Mouse (Mus musculus) forebrain, embryonic 10.5 days (tissue): ENCODE data around the gene Wdr26. TPM values are rescaled to one million over a fixed set of nuclear protein-coding genes. Genes with fewer than 3 reads are reported as not detected.

ENCODE experiments used
- DNase-seq: peaks from one replicate; pipeline ENCODE4 v3.0.0-alpha.2; 2017; ENCODE audit warnings: low spot score; ENCODE audit errors: extremely low spot score
- H3K27ac ChIP-seq: fragments of 300-500 bp; sonication (generic); 2 replicates; pipeline ENCODE4 v1.5.1; 2016; ENCODE audit warnings: mild to moderate bottlenecking
- H3K27me3 ChIP-seq: fragments of 300-500 bp; sonication (generic); 2 replicates; pipeline ENCODE4 v1.6.1; 2016; ENCODE audit warnings: mild to moderate bottlenecking; ENCODE audit not compliant: poor library complexity, severe bottlenecking
- H3K36me3 ChIP-seq: fragments of 300-500 bp; sonication (generic); replicated peaks from 2 replicates; pipeline ENCODE4 v1.6.1; 2016; ENCODE audit warnings: mild to moderate bottlenecking, moderate library complexity
- H3K4me1 ChIP-seq: fragments of 300-500 bp; sonication (generic); 2 replicates; pipeline ENCODE4 v1.6.1; 2016
- H3K4me3 ChIP-seq: fragments of 300-500 bp; sonication (generic); 2 replicates; pipeline ENCODE4 v1.5.1; 2016; ENCODE audit warnings: mild to moderate bottlenecking, moderate library complexity
- H3K9me3 ChIP-seq: fragments of 300-500 bp; sonication (generic); 2 replicates; pipeline ENCODE4 v1.6.1; 2016; ENCODE audit warnings: mild to moderate bottlenecking, moderate library complexity
- WGBS: fragments of 180-500 bp; shearing (Covaris S2); methylation state at CpG from one replicate; pipeline ENCODE4 v1.1.7; 2016; 5-methylcytosine and 5-hydroxymethylcytosine counted together
- polyA plus RNA-seq: library from polyadenylated mRNA; unstranded; fragments of >200 nt; fragmentation: Nextera tagmentation; extraction: Ambion mirVana; gene quantifications from 2 replicates; pipeline ENCODE4 v1.2.1, GENCODE M21; 2016

The Wdr26 gene
- polyA plus RNA-seq: 26.3 and 28.1 TPM in 2 replicates

GRCm38 (mm10) chr1:181211920-181212633 is at the start of gene Wdr26:
Gene Wdr26, minus strand, starts transcription at chr1:181212001.
- Histone ChIP-seq H3K4me3 (peak within 1 kb of the TSS; percentile 100), H3K27ac (peak within 1 kb of the TSS; percentile 98), H3K27me3 (no peaks in the 10 kb centered on the region), H3K4me1 (peaks cover 40% of the 10 kb centered on the region), H3K36me3 (peaks cover 23% of the 10 kb centered on the region), H3K9me3 (no peaks in the 10 kb centered on the region)
- DNase-seq: peak; percentile 90
- WGBS: 2% methylated on average over 54 of the region's 54 CpGs

- peaks cover 57% of the 10 kb centered on the region for H3K4me1 ChIP-seq
- H3K36me3 ChIP-seq: no peaks in the 10 kb centered on the region
- peaks cover 20% of the 10 kb centered on the region for H3K27me3 ChIP-seq
- H3K9me3 ChIP-seq: peaks cover 3% of the 10 kb centered on the region; the same call in 1 of the 2 replicates
- peak overlapping the region; percentile 79 for H3K27ac ChIP-seq
- 50% methylated on average over 8 of the region's 8 CpGs for WGBS
- H3K4me3 ChIP-seq: no peak overlapping the region
- no peak for DNase-seq
Measured at GRCm38 (mm10) chr1:181260949-181261696, 49.3 kb upstream of the Wdr26 start.

- Histone ChIP-seq H3K4me3 (no peak overlapping the region), H3K27me3 (peaks cover 26% of the 10 kb centered on the region), H3K36me3 (no peaks in the 10 kb centered on the region), H3K9me3 (peaks cover 3% of the 10 kb centered on the region; the same call in 1 of the 2 replicates), H3K4me1 (peaks cover 64% of the 10 kb centered on the region), H3K27ac (peak overlapping the region; percentile 79)
- DNase-seq: no peak
- WGBS: 95% methylated on average over 10 of the region's 10 CpGs
Measured at GRCm38 (mm10) chr1:181260422-181260821, 48.6 kb upstream of the Wdr26 start.

- DNase-seq: no peak
- peaks cover 66% of the 10 kb centered on the region for H3K4me1 ChIP-seq
- H3K36me3 ChIP-seq: no peaks in the 10 kb centered on the region
- peak overlapping the region; percentile 79 for H3K27ac ChIP-seq
- no peak overlapping the region for H3K4me3 ChIP-seq
- peaks cover 3% of the 10 kb centered on the region; the same call in 1 of the 2 replicates for H3K9me3 ChIP-seq
- 45% methylated on average over 11 of the region's 11 CpGs for WGBS
- H3K27me3 ChIP-seq: peaks cover 31% of the 10 kb centered on the region
Measured at GRCm38 (mm10) chr1:181259626-181260410, 48.0 kb upstream of the Wdr26 start.

- DNase-seq: no peak
- Histone ChIP-seq H3K36me3 (no peaks in the 10 kb centered on the region), H3K9me3 (peaks cover 3% of the 10 kb centered on the region; the same call in 1 of the 2 replicates), H3K27ac (peak overlapping the region; percentile 79), H3K4me1 (peaks cover 69% of the 10 kb centered on the region), H3K4me3 (no peak overlapping the region), H3K27me3 (peaks cover 31% of the 10 kb centered on the region)
- WGBS: 68% methylated on average over 5 of the region's 5 CpGs
Measured at GRCm38 (mm10) chr1:181259056-181259455, 47.3 kb upstream of the Wdr26 start.

GRCm38 (mm10) chr1:181258616-181259015 is 46.8 kb upstream of the Wdr26 start:
- H3K27ac ChIP-seq: 0 out of 2 replicates have a peak overlapping the region, but pooled peaks have one; percentile 6
- no peaks in the 10 kb centered on the region for H3K36me3 ChIP-seq
- no peak for DNase-seq
- peaks cover 69% of the 10 kb centered on the region for H3K4me1 ChIP-seq
- H3K4me3 ChIP-seq: no peak overlapping the region
- 82% methylated on average over 5 of the region's 5 CpGs for WGBS
- peaks cover 3% of the 10 kb centered on the region; the same call in 1 of the 2 replicates for H3K9me3 ChIP-seq
- peaks cover 31% of the 10 kb centered on the region for H3K27me3 ChIP-seq

GRCm38 (mm10) chr1:181257585-181258555 is 46.1 kb upstream of the Wdr26 start:
- no peak overlapping the region for H3K4me3 ChIP-seq
- H3K4me1 ChIP-seq: peaks cover 69% of the 10 kb centered on the region
- no peaks in the 10 kb centered on the region for H3K36me3 ChIP-seq
- H3K9me3 ChIP-seq: no peaks in the 10 kb centered on the region; the same call in 1 of the 2 replicates
- WGBS: 72% methylated on average over 20 of the region's 20 CpGs
- peak overlapping the region; percentile 86; the same call in 1 of the 2 replicates for H3K27ac ChIP-seq
- peaks cover 31% of the 10 kb centered on the region for H3K27me3 ChIP-seq
- DNase-seq: no peak

GRCm38 (mm10) chr1:181256689-181257584 is 45.1 kb upstream of the Wdr26 start:
- WGBS: 29% methylated on average over 32 of the region's 36 CpGs
- Histone ChIP-seq H3K27me3 (peaks cover 31% of the 10 kb centered on the region), H3K4me3 (peak overlapping the region; percentile 56), H3K9me3 (no peaks in the 10 kb centered on the region), H3K27ac (peak overlapping the region; percentile 86), H3K36me3 (no peaks in the 10 kb centered on the region), H3K4me1 (peaks cover 68% of the 10 kb centered on the region)
- DNase-seq: peak; percentile 41

- peak; percentile 53 for DNase-seq
- H3K4me3 ChIP-seq: peak overlapping the region; percentile 56
- H3K9me3 ChIP-seq: no peaks in the 10 kb centered on the region
- H3K27ac ChIP-seq: peak overlapping the region; percentile 86
- 6% methylated on average over 20 of the region's 20 CpGs for WGBS
- no peaks in the 10 kb centered on the region for H3K36me3 ChIP-seq
- H3K27me3 ChIP-seq: peaks cover 31% of the 10 kb centered on the region
- peaks cover 59% of the 10 kb centered on the region for H3K4me1 ChIP-seq
Measured at GRCm38 (mm10) chr1:181255891-181256688, 44.3 kb upstream of the Wdr26 start.

- peaks cover 53% of the 10 kb centered on the region for H3K4me1 ChIP-seq
- no peaks in the 10 kb centered on the region for H3K9me3 ChIP-seq
- no peak for DNase-seq
- no peaks in the 10 kb centered on the region for H3K36me3 ChIP-seq
- H3K27ac ChIP-seq: peak overlapping the region; percentile 86
- peaks cover 31% of the 10 kb centered on the region for H3K27me3 ChIP-seq
- peak overlapping the region; percentile 56; the same call in 1 of the 2 replicates for H3K4me3 ChIP-seq
- WGBS: 69% methylated on average over 9 of the region's 9 CpGs
Measured at GRCm38 (mm10) chr1:181255450-181255849, 43.6 kb upstream of the Wdr26 start.
